Mouse (Mus musculus): ENCODE data around the gene Gpm6a. TPM values are rescaled to one million over a fixed set of nuclear protein-coding genes. Genes with fewer than 3 reads are reported as not detected.
"Not testable (repeated sequence)": the region's sequence is repeated elsewhere in the genome, so short reads cannot be mapped to it uniquely, and the experiment has no call there.

Gene Gpm6a
- polyA plus RNA-seq, 1 experiment from 2014 or later: 481 TPM

DNA sequence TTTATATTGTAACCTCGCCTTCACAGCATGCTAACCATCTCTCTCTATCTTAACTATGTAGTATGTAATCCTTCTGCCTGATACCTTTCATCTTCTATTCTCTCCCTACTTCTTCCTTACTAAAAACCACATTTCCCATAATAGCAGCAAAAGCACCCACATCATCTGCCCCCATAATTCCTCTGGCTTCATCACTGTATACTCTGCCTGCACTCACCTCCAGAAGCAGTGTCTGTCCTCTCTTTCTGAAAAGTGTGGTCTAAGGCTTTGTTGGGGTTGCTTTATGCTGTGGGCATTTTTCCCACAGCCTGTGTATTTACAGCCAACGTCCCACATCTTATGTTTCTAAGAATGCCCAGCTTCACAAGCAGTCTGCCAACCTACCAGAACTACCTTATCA, 57.6 kb downstream of the Gpm6a start:
- WGBS: 69% methylated on average over 2 of the region's 2 CpGs
- Histone ChIP-seq H3K4me3 (replicated peaks) (no peak overlapping the region), H3K9me3 (replicated peaks) (no peaks in the 10 kb centered on the region), H3K36me3 (no peaks in the 10 kb centered on the region), H3K4me1 (no peaks in the 10 kb centered on the region), H3K27me3 (replicated peaks) (no peaks in the 10 kb centered on the region), H3K27ac (replicated peaks) (no peak overlapping the region), H3K9ac (replicated peaks) (no peak overlapping the region), H3K4me2 (no peak overlapping the region)
- ATAC-seq (ENCODE audit: low FRiP score): no peak

- no peak overlapping the region for H3K4me3 ChIP-seq (replicated peaks)
These were observed 62.4 kb downstream of the Gpm6a start for GRCm38 (mm10) chr8:55017071-55017470.

DNA sequence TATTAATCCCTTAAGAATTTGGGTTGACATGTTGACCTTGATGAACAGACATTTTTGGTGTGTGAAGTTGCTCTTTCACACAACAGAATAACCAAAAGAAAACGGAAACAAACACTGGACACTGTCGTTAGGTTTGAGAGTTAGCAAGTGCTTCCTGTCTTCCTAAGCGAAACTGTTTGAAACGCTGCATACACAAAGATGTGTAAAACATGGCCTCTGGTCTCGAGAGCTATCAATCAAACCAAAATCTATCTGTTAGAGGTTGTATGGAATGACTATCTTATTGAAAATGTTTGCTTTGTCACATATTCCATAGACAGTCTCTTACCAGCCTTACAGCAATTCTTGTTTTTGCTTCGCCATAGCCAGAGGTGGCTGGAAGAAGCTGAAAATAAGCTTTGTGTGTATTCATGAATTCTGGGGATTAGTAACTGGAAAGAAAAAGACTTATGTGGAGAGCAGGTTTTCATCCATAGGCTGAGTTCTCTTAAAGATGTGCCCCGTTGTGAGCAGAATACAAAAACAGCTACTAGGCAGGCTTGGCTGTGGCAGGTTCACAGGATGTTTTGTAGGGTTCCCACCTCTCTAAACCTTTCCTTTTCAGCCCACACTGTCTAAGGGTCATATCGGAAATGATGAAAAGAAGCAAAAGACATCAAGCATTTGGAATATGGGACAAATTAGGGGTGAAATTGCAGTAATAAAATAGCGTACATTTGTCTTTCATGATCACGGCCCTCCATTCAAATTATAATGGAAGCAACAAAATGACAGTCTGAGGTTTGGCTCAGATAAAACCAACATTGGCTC, 71.4 kb downstream of the Gpm6a start:
- ATAC-seq (ENCODE audit: low FRiP score): no peak
- no peaks in the 10 kb centered on the region for H3K9me3 ChIP-seq (replicated peaks)
- WGBS: 27% methylated on average over 10 of the region's 10 CpGs
- H3K4me1 ChIP-seq: peaks cover 11% of the 10 kb centered on the region
- H3K36me3 ChIP-seq: no peaks in the 10 kb centered on the region
- no peak overlapping the region for H3K4me3 ChIP-seq (replicated peaks)
- H3K27ac ChIP-seq (replicated peaks): peak overlapping the region; percentile 73
- peak overlapping the region; percentile 40 for H3K4me2 ChIP-seq
- H3K9ac ChIP-seq (replicated peaks): no peak overlapping the region; the same call in 1 of the 2 replicates
- no peaks in the 10 kb centered on the region for H3K27me3 ChIP-seq (replicated peaks)

More at GRCm38 (mm10) chr8:55017071-55017470, 62.4 kb downstream of the Gpm6a start:
- no peak overlapping the region for H3K27ac ChIP-seq (replicated peaks)
- WGBS: 72% methylated on average over 1 of the region's 1 CpGs
- H3K9ac ChIP-seq (replicated peaks): no peak overlapping the region
- no peak overlapping the region for H3K4me2 ChIP-seq
- ATAC-seq (ENCODE audit: low FRiP score): no peak
- no peaks in the 10 kb centered on the region for H3K27me3 ChIP-seq (replicated peaks)
- H3K9me3 ChIP-seq (replicated peaks): no peaks in the 10 kb centered on the region
- H3K4me1 ChIP-seq: no peaks in the 10 kb centered on the region
- H3K36me3 ChIP-seq: no peaks in the 10 kb centered on the region

- no peaks in the 10 kb centered on the region for H3K27me3 ChIP-seq (replicated peaks)
- no peaks in the 10 kb centered on the region for H3K36me3 ChIP-seq
- ATAC-seq (ENCODE audit: low FRiP score): no peak
- no peak overlapping the region for H3K9ac ChIP-seq (replicated peaks)
- H3K27ac ChIP-seq (replicated peaks): peak overlapping the region; percentile 73
- H3K4me1 ChIP-seq: peaks cover 11% of the 10 kb centered on the region
- H3K9me3 ChIP-seq (replicated peaks): no peaks in the 10 kb centered on the region
- H3K4me2 ChIP-seq: peak overlapping the region; percentile 40; the same call in 1 of the 2 replicates
- H3K4me3 ChIP-seq (replicated peaks): no peak overlapping the region
- 33% methylated on average over 2 of the region's 2 CpGs for WGBS
These were observed 72.0 kb downstream of the Gpm6a start for GRCm38 (mm10) chr8:55026661-55027000.

GRCm38 (mm10) chr8:55028371-55028770, 73.7 kb downstream of the Gpm6a start:
- Histone ChIP-seq H3K4me3 (replicated peaks) (no peak overlapping the region), H3K27me3 (replicated peaks) (no peaks in the 10 kb centered on the region), H3K9ac (replicated peaks) (no peak overlapping the region), H3K4me2 (no peak overlapping the region), H3K36me3 (no peaks in the 10 kb centered on the region), H3K9me3 (replicated peaks) (no peaks in the 10 kb centered on the region), H3K27ac (replicated peaks) (no peak overlapping the region), H3K4me1 (peaks cover 11% of the 10 kb centered on the region)
- ATAC-seq (ENCODE audit: low FRiP score): no peak
- WGBS: 90% methylated on average over 2 of the region's 2 CpGs

DNA sequence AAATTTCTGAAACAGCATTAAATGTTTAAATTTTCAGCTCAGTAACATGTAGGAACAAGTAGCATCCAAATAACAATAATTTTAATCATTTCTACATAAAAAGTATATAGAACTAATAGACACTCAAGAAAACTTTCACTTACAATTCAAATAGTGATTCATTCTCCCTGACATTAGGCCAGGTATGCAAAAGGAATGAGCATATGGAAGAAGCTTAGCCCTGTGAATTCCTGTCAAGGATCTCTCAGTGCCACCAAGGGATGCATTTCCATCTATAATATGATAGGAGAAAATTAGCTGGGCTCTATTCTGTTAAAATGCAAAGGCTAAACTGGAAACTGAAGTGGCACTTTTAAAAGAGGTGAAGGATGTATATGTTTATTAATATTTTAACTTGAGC, 76.5 kb downstream of the Gpm6a start:
- Histone ChIP-seq H3K27me3 (replicated peaks) (no peaks in the 10 kb centered on the region), H3K4me1 (peaks cover 18% of the 10 kb centered on the region), H3K27ac (replicated peaks) (no peak overlapping the region), H3K4me2 (no peak overlapping the region), H3K36me3 (no peaks in the 10 kb centered on the region), H3K9me3 (replicated peaks) (no peaks in the 10 kb centered on the region), H3K4me3 (replicated peaks) (no peak overlapping the region), H3K9ac (replicated peaks) (no peak overlapping the region)
- ATAC-seq (ENCODE audit: low FRiP score): no peak

- 3% methylated on average over 1 of the region's 1 CpGs for WGBS
- Histone ChIP-seq H3K27ac (replicated peaks) (peak overlapping the region; percentile 79), H3K4me1 (peaks cover 12% of the 10 kb centered on the region), H3K36me3 (no peaks in the 10 kb centered on the region), H3K4me3 (replicated peaks) (no peak overlapping the region), H3K4me2 (peak overlapping the region; percentile 19), H3K9ac (replicated peaks) (no peak overlapping the region), H3K27me3 (replicated peaks) (no peaks in the 10 kb centered on the region), H3K9me3 (replicated peaks) (no peaks in the 10 kb centered on the region)
- ATAC-seq (ENCODE audit: low FRiP score): peak; percentile 94
These were observed 79.7 kb downstream of the Gpm6a start for GRCm38 (mm10) chr8:55034309-55034708.

DNA sequence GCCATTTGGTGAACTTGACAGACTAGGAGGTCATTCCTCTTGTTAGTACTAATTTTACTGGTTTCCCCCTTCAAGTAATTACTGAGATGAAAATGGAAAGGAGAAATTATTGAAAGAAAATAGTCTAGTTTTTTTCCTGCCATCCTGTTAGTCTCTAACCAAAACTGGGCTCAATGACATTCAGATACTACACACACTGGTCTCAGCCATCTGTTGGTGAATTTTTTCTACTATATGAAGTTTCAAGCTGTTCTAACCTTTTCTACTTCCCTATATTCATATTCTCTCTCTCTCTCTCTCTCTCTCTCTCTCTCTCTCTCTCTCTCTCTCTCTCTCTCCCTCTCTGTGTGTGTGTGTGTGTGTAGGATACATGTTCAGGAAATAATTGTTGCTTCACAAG, 80.8 kb downstream of the Gpm6a start:
- no peaks in the 10 kb centered on the region for H3K9me3 ChIP-seq (replicated peaks)
- H3K4me2 ChIP-seq: no peak overlapping the region

DNA sequence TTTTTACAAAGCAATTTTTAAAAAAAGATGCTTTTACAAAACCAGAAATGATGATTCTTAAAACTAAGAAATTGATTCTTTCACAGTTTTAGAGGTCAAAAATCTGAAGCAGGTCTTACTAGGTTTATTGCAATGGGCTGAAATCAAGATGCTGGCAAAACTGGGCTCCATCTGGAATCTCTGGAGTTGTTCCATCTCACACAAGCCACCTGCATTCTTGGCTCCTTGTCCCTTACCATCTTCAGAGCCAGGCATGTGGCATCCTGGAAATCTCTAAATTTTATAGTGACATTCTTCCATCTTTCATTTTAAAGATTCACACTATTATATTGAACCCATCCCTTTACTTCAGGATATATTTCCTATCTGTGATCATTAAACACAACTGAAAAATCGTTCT, 88.3 kb downstream of the Gpm6a start:
- no peak overlapping the region for H3K27ac ChIP-seq (replicated peaks)
- H3K9me3 ChIP-seq (replicated peaks): no peaks in the 10 kb centered on the region
- H3K4me1 ChIP-seq: no peaks in the 10 kb centered on the region
- no peak for ATAC-seq (ENCODE audit: low FRiP score)
- no peak overlapping the region for H3K9ac ChIP-seq (replicated peaks)
- peaks cover 6% of the 10 kb centered on the region; the same call in 1 of the 2 replicates for H3K36me3 ChIP-seq
- WGBS: 80% methylated on average over 1 of the region's 1 CpGs
- no peak overlapping the region for H3K4me3 ChIP-seq (replicated peaks)
- no peaks in the 10 kb centered on the region for H3K27me3 ChIP-seq (replicated peaks)
- no peak overlapping the region for H3K4me2 ChIP-seq

More for the DNA sequence above, 80.8 kb downstream of the Gpm6a start:
- Histone ChIP-seq H3K9ac (replicated peaks) (no peak overlapping the region), H3K4me3 (replicated peaks) (no peak overlapping the region), H3K36me3 (no peaks in the 10 kb centered on the region), H3K27ac (replicated peaks) (peak overlapping the region; percentile 79), H3K4me1 (peaks cover 12% of the 10 kb centered on the region), H3K27me3 (replicated peaks) (no peaks in the 10 kb centered on the region)
- no peak for ATAC-seq (ENCODE audit: low FRiP score)

GRCm38 (mm10) chr8:55048396-55048795, 93.8 kb downstream of the Gpm6a start:
- Histone ChIP-seq H3K27me3 (replicated peaks) (no peaks in the 10 kb centered on the region), H3K36me3 (peaks cover 15% of the 10 kb centered on the region; the same call in 1 of the 2 replicates), H3K9me3 (replicated peaks) (no peaks in the 10 kb centered on the region), H3K4me3 (replicated peaks) (no peak overlapping the region), H3K27ac (replicated peaks) (no peak overlapping the region), H3K4me2 (no peak overlapping the region), H3K9ac (replicated peaks) (no peak overlapping the region), H3K4me1 (no peaks in the 10 kb centered on the region)
- ATAC-seq (ENCODE audit: low FRiP score): no peak
- WGBS: 69% methylated on average over 3 of the region's 3 CpGs

DNA sequence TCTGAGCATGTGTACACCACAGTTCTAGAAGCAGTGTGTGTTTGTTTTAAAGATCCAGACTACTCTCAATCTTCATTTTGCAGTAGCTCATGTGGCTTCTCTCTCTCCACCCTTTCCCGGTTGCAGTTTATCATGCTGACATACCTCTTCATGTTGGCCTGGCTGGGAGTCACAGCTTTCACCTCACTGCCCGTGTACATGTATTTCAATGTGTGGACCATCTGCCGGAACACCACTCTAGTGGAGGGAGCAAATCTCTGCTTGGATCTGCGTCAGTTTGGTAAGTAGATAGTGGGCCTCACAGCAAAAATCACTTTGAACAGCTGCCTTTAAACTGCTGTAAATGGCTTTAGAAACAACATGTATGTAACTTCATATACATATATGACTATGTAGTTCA, 95.3 kb downstream of the Gpm6a start:
- H3K27ac ChIP-seq (replicated peaks): no peak overlapping the region
- 89% methylated on average over 4 of the region's 4 CpGs for WGBS
- H3K4me1 ChIP-seq: no peaks in the 10 kb centered on the region
- H3K4me3 ChIP-seq (replicated peaks): no peak overlapping the region
- H3K27me3 ChIP-seq (replicated peaks): no peaks in the 10 kb centered on the region
- no peak overlapping the region for H3K9ac ChIP-seq (replicated peaks)
- H3K9me3 ChIP-seq (replicated peaks): no peaks in the 10 kb centered on the region
- H3K36me3 ChIP-seq: peaks cover 15% of the 10 kb centered on the region; the same call in 1 of the 2 replicates
- no peak for ATAC-seq (ENCODE audit: low FRiP score)
- no peak overlapping the region for H3K4me2 ChIP-seq

GRCm38 (mm10) chr8:55068811-55069210, 114.2 kb downstream of the Gpm6a start:
- H3K9ac ChIP-seq (replicated peaks); H3K4me1 ChIP-seq; H3K4me3 ChIP-seq (replicated peaks); H3K27ac ChIP-seq (replicated peaks); H3K27me3 ChIP-seq (replicated peaks); H3K36me3 ChIP-seq; H3K9me3 ChIP-seq (replicated peaks); H3K4me2 ChIP-seq; ATAC-seq (ENCODE audit: low FRiP score): not testable (repeated sequence)
- WGBS: 96% methylated on average over 2 of the region's 2 CpGs
